Mouse (Mus musculus) gastrocnemius, postnatal 25 days (tissue): ENCODE data around the gene Cip2a. TPM values are rescaled to one million over a fixed set of nuclear protein-coding genes. Genes with fewer than 3 reads are reported as not detected.

Source experiments
- DNase-seq: peaks from one replicate; pipeline ENCODE4 v3.0.0; 2022
- long read RNA-seq, 2 experiments: library from polyadenylated mRNA; stranded (forward); transcript quantifications; one replicate each; pipeline ENCODE4 v2.0.0; 2021
- total RNA-seq, 2 experiments: library from RNA; stranded (reverse); gene quantifications; 1 replicate in 1 of 2; 2 replicates in 1 of 2; pipeline ENCODE4 v1.2.3; 2021

The Cip2a gene
- total RNA-seq, result under 1 TPM; 0.41 to 0.96 TPM
- long read RNA-seq, experiment 1, result 0 reads
- long read RNA-seq, experiment 2, result 0 reads

GRCm38 (mm10) chr16:48993559-48994342 is at the start of gene Cip2a, which contains the start of gene Dzip3:
Gene Cip2a, plus strand, starts transcription at chr16:48994185.
Gene Dzip3, minus strand, starts transcription at chr16:48994165.
- DNase-seq, result peak; percentile 86

GRCm38 (mm10) chr16:48972996-48973395 is 21.0 kb upstream of the Cip2a start:
- no peak for DNase-seq

GRCm38 (mm10) chr16:48973548-48973947 is 20.4 kb upstream of the Cip2a start:
- no peak for DNase-seq

GRCm38 (mm10) chr16:48979965-48980364 is 14.0 kb upstream of the Cip2a start:
- DNase-seq, result no peak

GRCm38 (mm10) chr16:48985034-48985627 is 8.9 kb upstream of the Cip2a start:
- DNase-seq, result no peak

GRCm38 (mm10) chr16:48989700-48990099 is 4.3 kb upstream of the Cip2a start:
- DNase-seq, result no peak

GRCm38 (mm10) chr16:48992437-48993230 is 1.4 kb upstream of the Cip2a start:
- no peak for DNase-seq

- no peak for DNase-seq
Observed at GRCm38 (mm10) chr16:48993231-48993558, 790 bp upstream of the Cip2a start.

- DNase-seq, result no peak
Observed at GRCm38 (mm10) chr16:48994343-48994693, 333 bp downstream of the Cip2a start.

GRCm38 (mm10) chr16:49004151-49004550 is 10.2 kb downstream of the Cip2a start:
- DNase-seq, result no peak

GRCm38 (mm10) chr16:49016620-49017332 is 22.8 kb downstream of the Cip2a start:
- no peak for DNase-seq

- no peak for DNase-seq
Observed at GRCm38 (mm10) chr16:49035852-49036251, 41.9 kb downstream of the Cip2a start.

- DNase-seq, result no peak
Observed at GRCm38 (mm10) chr16:49037771-49038170, 43.8 kb downstream of the Cip2a start.

GRCm38 (mm10) chr16:49040554-49041221 is 46.7 kb downstream of the Cip2a start:
- DNase-seq, result no peak

GRCm38 (mm10) chr16:49049214-49049613 is 55.2 kb downstream of the Cip2a start:
- DNase-seq, result no peak

- DNase-seq, result no peak
Observed at GRCm38 (mm10) chr16:49057186-49057585, 63.2 kb downstream of the Cip2a start, which contains the start of gene Myh15. Gene Myh15, plus strand, starts transcription at chr16:49057486.

Other genes with a start within 250 kb of the Cip2a start
- gene Trat1, start 222.2 kb upstream of the Cip2a start, total RNA-seq, result not detected
- not detected for gene Retnlb, start 177.3 kb upstream of the Cip2a start, total RNA-seq
- gene Retnla, start 151.6 kb upstream of the Cip2a start, total RNA-seq, result 1 to 10 TPM; 2.0 to 8.2 TPM
- not detected for gene Retnlg, start 121.6 kb upstream of the Cip2a start, total RNA-seq
- 1 to 10 TPM; 3.8 to 4.3 TPM for gene Dzip3, start within 50 bp of the Cip2a start, total RNA-seq
- gene Myh15, start 63.3 kb downstream of the Cip2a start, total RNA-seq, result not detected